Comparison of ENCODE assay signal across 9 mouse cellular contexts in genomic region chr6:37038444-37038843, GRCm38 (mm10).
DNase-seq lines count a peak whose midpoint lies in the region; ATAC-seq lines count a peak whose summit lies in the region.
"Had no signal": no experiment of that assay in that cellular context is flagged by ENCODE, and none has a peak within 500 bp of the region (broad histone marks: within the 10 kb centered on the region; RNA-seq: fewer than 3 reads in every experiment).

No protein-coding gene starts in this region.

- DNase-seq in midbrain, embryonic 11.5 days (ENCODE audit: low spot score, missing footprints): no peak
- DNase-seq in midbrain, embryonic 10.5 days (ENCODE audit: low spot score): no peak
- peak; percentile 48 for DNase-seq in embryo, embryonic 11 days
- peak; percentile 72 for DNase-seq in layer of hippocampus, adult 9-11 months
- DNase-seq in right cerebral cortex, postnatal 14 days: peak; percentile 33
- DNase-seq in urinary bladder, postnatal 4 days (ENCODE audit: low spot score in 2 of 2): no peak
- DNase-seq in Muller cell, postnatal 12 days (ENCODE audit: inconsistent ontology term): no peak
- no peak for DNase-seq in c-Kit-positive CD71-positive TER-119-positive erythroid progenitor cells, embryonic 14.5 days (ENCODE audit: low spot score)

- ATAC-seq in midbrain, embryonic 11.5 days (ENCODE audit: low FRiP score): peak; percentile 43; the same call in 1 of the 2 replicates

- no peak overlapping the region for H3K27ac ChIP-seq in midbrain, embryonic 11.5 days (ENCODE audit: low read depth, low read length)
- no peak overlapping the region; the same call in 1 of the 2 replicates for H3K27ac ChIP-seq in midbrain, embryonic 10.5 days (replicated peaks)
- H3K27ac ChIP-seq: stomach, embryonic 15.5 days had no signal

- no peak overlapping the region for H3K4me2 ChIP-seq in midbrain, embryonic 11.5 days
- H3K4me2 ChIP-seq: stomach, embryonic 15.5 days had no signal

- H3K36me3 ChIP-seq in midbrain, embryonic 11.5 days (ENCODE audit: control insufficient read depth, insufficient read depth, low read length): no peaks in the 10 kb centered on the region
- no peaks in the 10 kb centered on the region for H3K36me3 ChIP-seq in midbrain, embryonic 10.5 days
- H3K36me3 ChIP-seq: stomach, embryonic 15.5 days had no signal

- H3K9me3 ChIP-seq in midbrain, embryonic 11.5 days (ENCODE audit: control insufficient read depth, low read length): no peaks in the 10 kb centered on the region
- H3K9me3 ChIP-seq in midbrain, embryonic 10.5 days (replicated peaks): no peaks in the 10 kb centered on the region
- H3K9me3 ChIP-seq: stomach, embryonic 15.5 days had no signal

- no peak overlapping the region for H3K9ac ChIP-seq in midbrain, embryonic 11.5 days (ENCODE audit: low read length)
- H3K9ac ChIP-seq: stomach, embryonic 15.5 days had no signal

- no peak overlapping the region for H3K4me3 ChIP-seq in midbrain, embryonic 11.5 days (ENCODE audit: low read depth, low read length)
- H3K4me3 ChIP-seq in midbrain, embryonic 10.5 days: no peak overlapping the region
- H3K4me3 ChIP-seq: stomach, embryonic 15.5 days had no signal

- H3K27me3 ChIP-seq in midbrain, embryonic 11.5 days (ENCODE audit: control insufficient read depth, insufficient read depth, low read length): no peaks in the 10 kb centered on the region
- no peaks in the 10 kb centered on the region; the same call in 1 of the 2 replicates for H3K27me3 ChIP-seq in midbrain, embryonic 10.5 days (ENCODE audit: low read depth, poor library complexity, severe bottlenecking)
- H3K27me3 ChIP-seq: stomach, embryonic 15.5 days had no signal

- 50% methylated on average over 8 of the region's 8 CpGs for WGBS in midbrain, embryonic 11.5 days
- 52% methylated on average over 8 of the region's 8 CpGs for WGBS in midbrain, embryonic 10.5 days

- peaks cover 15% of the 10 kb centered on the region for H3K4me1 ChIP-seq in midbrain, embryonic 11.5 days (ENCODE audit: control insufficient read depth, insufficient read depth, low read length)
- H3K4me1 ChIP-seq in midbrain, embryonic 10.5 days: peaks cover 29% of the 10 kb centered on the region

Comparison
In these comparisons a context has a peak if more than half of its experiments do, and no peak if none do; other contexts are left out.
1. DNase-seq: peak in embryo, embryonic 11 days (single experiment), layer of hippocampus, adult 9-11 months (single experiment) and right cerebral cortex, postnatal 14 days (single experiment); none in midbrain, embryonic 11.5 days (single experiment), midbrain, embryonic 10.5 days (single experiment), urinary bladder, postnatal 4 days (0 of 2), Muller cell, postnatal 12 days (single experiment) and c-Kit-positive CD71-positive TER-119-positive erythroid progenitor cells, embryonic 14.5 days (single experiment).